Mouse (Mus musculus): ENCODE results near the gene Tbc1d4.
A peak's percentile ranks its signal among the peaks of the same experiment; 100 is the strongest.
"Not testable (repeated sequence)": the region's sequence is repeated elsewhere in the genome, so short reads cannot be mapped to it uniquely, and the experiment has no call there.

Gene Tbc1d4

GRCm38 (mm10) chr14:101595301-101596080, 13.5 kb downstream of the Tbc1d4 start:
- no peak for DNase-seq

DNA sequence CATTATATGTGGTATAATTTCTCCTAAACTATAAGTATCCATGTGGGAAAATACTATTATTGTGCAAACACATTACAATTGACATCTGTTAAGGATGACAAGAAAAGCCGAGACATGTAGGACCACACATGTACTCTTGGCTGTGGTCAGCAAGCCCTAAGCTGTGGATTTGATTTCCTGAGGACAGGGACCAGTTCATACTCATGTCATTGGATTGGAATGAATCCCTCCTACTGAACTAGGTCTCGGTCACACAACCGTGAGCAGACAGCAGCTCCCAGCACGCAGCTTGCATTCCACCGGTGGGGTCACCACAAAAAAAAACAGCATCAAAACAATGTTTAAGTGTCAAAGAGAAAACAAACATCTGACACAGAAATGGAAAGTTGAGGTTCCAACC, 15.0 kb downstream of the Tbc1d4 start:
- DNase-seq, result no peak

- no peak for DNase-seq
Observed at GRCm38 (mm10) chr14:101593340-101593739, 15.7 kb downstream of the Tbc1d4 start.

DNA sequence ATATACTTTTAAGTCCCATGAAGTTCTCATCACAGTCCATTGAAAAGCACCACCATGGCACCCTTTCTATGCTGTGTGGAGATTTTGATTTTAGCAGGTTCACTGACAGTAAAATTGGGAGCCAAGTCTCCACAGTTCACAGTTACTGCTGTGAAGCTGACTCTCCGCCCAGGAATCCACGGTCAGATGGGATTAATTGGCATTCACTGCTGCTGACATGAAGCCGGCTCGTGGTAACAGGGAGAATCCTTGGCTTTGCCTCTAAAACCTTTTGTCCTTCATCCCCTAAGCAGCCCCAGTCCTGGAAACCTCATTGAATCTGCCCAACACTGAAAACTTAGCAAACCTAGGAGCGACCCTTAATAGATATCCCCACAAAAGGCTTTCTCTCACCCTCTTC, 17.9 kb downstream of the Tbc1d4 start:
- no peak for DNase-seq

GRCm38 (mm10) chr14:101588209-101588991, 20.6 kb downstream of the Tbc1d4 start:
- DNase-seq, result not testable (repeated sequence)

- not testable (repeated sequence) for DNase-seq
Observed at GRCm38 (mm10) chr14:101587366-101588040, 21.5 kb downstream of the Tbc1d4 start.

DNA sequence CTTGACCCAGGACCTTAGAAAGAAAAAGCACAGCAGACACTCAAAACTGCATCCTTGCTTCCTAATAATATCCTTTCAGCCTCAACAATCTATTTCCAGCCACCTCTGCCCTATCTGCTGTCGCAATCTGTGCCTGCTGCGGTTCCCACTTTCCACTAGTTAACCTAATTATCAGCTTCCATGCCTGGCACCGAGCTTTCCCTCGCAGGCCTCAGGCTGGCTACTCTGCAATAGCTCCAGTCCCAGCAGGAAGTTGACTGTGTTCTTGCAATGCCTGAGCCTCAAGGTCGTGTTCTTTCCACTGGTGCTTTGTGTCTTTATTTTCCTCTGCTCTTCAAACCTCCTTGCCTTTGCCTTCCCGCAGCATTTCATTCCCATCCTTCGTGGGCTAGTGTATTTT, 22.9 kb downstream of the Tbc1d4 start:
- peak; percentile 28 to 54 for DNase-seq

GRCm38 (mm10) chr14:101575651-101576050, 33.3 kb downstream of the Tbc1d4 start:
- DNase-seq, result no peak

DNA sequence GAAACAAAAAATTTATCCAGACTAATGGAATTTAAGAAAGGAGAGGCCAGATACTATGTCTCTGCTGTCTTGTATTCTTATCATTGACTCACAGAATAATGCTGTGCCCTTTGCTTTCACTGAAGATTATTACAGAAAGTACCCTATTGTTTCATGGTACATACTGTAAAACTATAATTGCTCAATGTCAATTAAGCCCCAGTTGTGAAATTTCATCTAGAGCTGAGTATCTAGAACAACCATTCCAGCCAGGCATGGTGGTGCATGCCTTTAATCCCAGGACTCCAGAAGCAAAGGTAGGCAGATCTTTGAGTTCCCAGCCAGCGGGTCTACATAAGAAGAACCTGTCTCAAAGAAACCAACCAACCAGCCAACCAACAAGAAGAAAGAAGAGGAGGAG, 34.5 kb downstream of the Tbc1d4 start:
- no peak for DNase-seq

DNA sequence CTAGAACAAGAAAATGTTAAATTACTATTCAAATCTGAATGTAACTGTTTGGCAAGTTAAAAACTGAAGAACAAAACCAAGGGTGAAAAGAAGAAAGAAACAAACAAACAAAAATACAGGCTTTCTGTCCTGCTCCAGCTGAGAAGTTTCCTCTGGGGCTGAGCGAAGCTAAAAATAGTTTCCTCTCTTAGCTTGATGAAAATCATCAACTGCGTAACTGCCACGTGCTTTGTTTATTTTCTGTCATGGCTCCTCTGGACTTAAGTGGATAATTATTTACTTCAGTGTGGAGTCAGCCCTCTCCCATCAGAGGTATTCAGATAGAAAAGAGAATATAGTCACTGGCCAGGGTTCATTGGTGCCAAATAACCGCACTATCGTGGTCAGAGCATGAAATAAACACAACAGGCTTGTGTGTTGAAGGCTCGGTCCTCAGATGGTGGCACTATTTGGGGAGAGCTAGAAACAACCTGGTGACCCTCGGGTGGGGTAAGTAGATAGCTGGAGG, 35.8 kb downstream of the Tbc1d4 start:
- peak in 1 of 2 experiments; percentile 17 for DNase-seq

GRCm38 (mm10) chr14:101568828-101569227, 40.2 kb downstream of the Tbc1d4 start:
- no peak for DNase-seq

DNA sequence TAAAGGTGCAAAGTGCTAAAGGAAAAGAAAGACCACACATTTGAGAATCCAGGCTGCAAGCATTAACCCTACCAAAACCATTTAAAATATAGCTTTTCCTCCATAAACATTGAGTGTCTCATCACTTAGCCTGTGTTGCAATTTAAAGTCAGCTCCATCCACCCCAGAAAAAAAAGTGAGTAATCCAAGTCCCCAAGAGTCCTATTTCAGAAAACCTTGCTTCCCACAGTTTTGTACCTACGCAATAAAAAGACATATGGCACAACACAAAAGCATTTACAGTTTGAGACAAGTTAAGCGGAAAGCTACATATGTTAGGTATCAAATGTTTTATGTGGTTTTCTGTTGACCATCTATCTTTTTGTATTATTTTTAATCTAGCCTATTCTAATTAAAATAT, 42.3 kb downstream of the Tbc1d4 start:
- no peak for DNase-seq

GRCm38 (mm10) chr14:101565661-101566060, 43.3 kb downstream of the Tbc1d4 start:
- DNase-seq, result no peak

DNA sequence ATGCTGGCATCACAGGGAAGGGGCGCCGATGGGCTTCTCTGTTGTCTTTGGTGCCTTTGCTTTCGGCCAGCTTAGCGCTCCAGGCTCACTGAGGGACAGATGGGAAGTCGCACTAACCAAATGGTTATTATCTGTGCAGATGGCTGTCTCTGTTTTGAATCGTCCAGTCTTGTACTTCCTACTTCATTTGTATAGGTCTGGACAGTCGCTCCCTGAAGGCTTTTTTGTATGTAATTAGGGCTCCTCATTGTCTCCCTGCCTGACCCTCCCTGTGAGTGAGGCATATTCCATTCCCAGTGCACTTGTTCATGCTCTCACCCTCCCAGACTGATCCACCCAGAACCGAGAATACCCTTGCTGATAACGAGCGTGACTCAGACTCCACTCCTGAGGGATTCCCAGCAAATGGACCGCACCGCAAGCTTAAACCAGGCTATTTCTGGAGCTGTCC, 47.7 kb downstream of the Tbc1d4 start:
- DNase-seq, result no peak

- DNase-seq, result no peak
Observed at GRCm38 (mm10) chr14:101559446-101559845, 49.5 kb downstream of the Tbc1d4 start.

GRCm38 (mm10) chr14:101548885-101549573, 60.0 kb downstream of the Tbc1d4 start:
- DNase-seq, result no peak

- no peak for DNase-seq
Observed at GRCm38 (mm10) chr14:101541863-101542262, 67.1 kb downstream of the Tbc1d4 start.

DNA sequence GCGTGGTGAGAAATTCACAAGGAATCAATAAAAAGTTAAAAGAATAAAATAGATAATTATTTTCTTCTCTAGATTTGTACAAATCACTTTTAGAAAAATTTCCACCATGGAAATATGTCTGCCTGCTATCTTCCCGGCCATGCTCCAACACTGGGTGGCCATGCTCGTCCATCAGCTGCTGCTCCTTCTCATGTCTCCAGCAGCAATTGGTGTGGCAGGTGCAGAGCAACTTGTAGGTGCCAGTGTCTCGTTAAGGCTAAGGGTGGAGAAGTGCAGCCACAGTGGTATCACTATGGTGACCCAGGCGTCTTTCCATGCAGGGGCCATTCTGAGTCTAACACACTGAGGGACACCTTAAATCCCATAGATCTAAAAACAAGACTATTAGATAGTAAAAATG, 67.8 kb downstream of the Tbc1d4 start:
- DNase-seq, result no peak

GRCm38 (mm10) chr14:101540466-101540865, 68.5 kb downstream of the Tbc1d4 start:
- no peak for DNase-seq

GRCm38 (mm10) chr14:101537906-101538305, 71.1 kb downstream of the Tbc1d4 start:
- DNase-seq, result peak in 1 of 2 experiments; percentile 29

DNA sequence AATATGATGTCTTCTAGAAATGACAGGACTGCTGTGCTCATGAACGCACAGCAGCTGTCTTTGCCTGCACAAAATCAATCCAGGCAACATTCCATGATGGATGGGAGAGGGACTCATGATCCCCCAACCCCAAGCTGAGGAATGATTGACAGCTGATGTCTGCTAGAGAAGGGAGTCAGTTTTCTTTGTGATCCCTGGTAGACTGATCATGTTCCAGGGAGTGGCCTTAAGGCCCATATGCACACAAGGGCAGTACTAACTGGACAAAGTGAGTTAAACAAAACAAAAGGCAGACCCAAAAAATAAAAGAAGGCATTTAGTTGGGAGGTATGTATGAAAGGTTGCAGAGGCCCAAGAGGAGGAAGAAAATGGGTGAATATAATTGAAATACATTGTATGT, 71.6 kb downstream of the Tbc1d4 start:
- DNase-seq, result no peak

DNA sequence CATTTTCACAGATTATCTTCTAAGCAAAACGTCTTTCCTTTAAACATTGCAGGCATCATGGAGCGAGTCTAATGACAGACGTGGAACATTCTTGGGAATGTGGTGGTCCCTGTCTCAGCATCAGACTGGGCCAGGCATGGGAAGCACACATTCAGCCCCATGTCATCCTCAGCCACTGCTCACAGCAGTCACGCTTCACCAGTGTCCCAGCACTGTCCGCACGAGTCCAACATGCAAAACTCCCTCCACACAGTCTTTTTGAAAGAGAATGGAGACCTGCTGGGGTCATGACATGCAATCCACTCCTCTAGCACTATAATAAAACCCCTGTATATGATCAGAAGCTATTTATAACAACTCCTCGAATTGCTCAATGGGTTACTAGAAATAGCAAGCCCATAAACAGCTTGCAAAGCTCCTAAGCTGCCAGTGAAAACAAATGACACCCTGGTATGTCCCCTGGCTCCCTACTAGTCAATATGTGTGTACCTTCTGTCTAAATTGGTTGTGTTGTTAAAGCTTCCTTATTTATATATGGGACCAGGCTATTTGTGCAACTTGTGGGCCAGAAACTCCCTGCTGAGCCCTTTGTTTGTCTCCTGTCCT, 76.8 kb downstream of the Tbc1d4 start:
- no peak for DNase-seq

Measured in kidney, adult 8-10 months (tissue).